Mouse (Mus musculus) midbrain, embryonic 13.5 days (tissue): Measurements from ENCODE around the gene Rptor. TPM values are rescaled to one million over a fixed set of nuclear protein-coding genes. Genes with fewer than 3 reads are reported as not detected.
"Not testable (repeated sequence)": the region's sequence is repeated elsewhere in the genome, so short reads cannot be mapped to it uniquely, and the experiment has no call there.

Experiments
- ATAC-seq: fragments of 200-750 bp; cut with Nextera tagmentation; 2 replicates; pipeline ENCODE4 v1.8.0; 2017; ENCODE audit warnings: mild to moderate bottlenecking, moderate TSS enrichment, moderate library complexity
- H3K27ac ChIP-seq: fragments of 300-500 bp; sonication (generic); 2 replicates; pipeline ENCODE4 v1.5.1; 2015; ENCODE audit warnings: inconsistent platforms, mild to moderate bottlenecking, moderate library complexity
- H3K27me3 ChIP-seq: fragments of 300-500 bp; sonication (generic); 2 replicates; pipeline ENCODE4 v1.6.1; 2015; ENCODE audit warnings: mild to moderate bottlenecking, inconsistent platforms
- H3K36me3 ChIP-seq: fragments of 300-500 bp; sonication (generic); 2 replicates; pipeline ENCODE4 v1.6.1; 2015; ENCODE audit warnings: mild to moderate bottlenecking, inconsistent platforms
- H3K4me1 ChIP-seq: fragments of 300-500 bp; sonication (generic); replicated peaks from 2 replicates; pipeline ENCODE4 v1.6.1; 2015; ENCODE audit warnings: inconsistent platforms
- H3K4me2 ChIP-seq: fragments of 300-500 bp; sonication (generic); replicated peaks from 2 replicates; pipeline ENCODE4 v1.6.1; 2015; ENCODE audit warnings: moderate library complexity, mild to moderate bottlenecking, inconsistent platforms
- H3K4me3 ChIP-seq: fragments of 300-500 bp; sonication (generic); replicated peaks from 2 replicates; pipeline ENCODE4 v1.5.1; 2015; ENCODE audit warnings: mild to moderate bottlenecking, inconsistent platforms
- H3K9ac ChIP-seq: fragments of 300-500 bp; sonication (generic); replicated peaks from 2 replicates; pipeline ENCODE4 v1.6.1; 2015; ENCODE audit warnings: mild to moderate bottlenecking, inconsistent platforms
- H3K9me3 ChIP-seq: fragments of 300-500 bp; sonication (generic); 2 replicates; pipeline ENCODE4 v1.6.1; 2016; ENCODE audit warnings: mild to moderate bottlenecking, inconsistent platforms
- WGBS: fragments of 180-500 bp; shearing (Covaris S2); methylation state at CpG from one replicate; pipeline ENCODE4 v1.1.7; 2015; 5-methylcytosine and 5-hydroxymethylcytosine counted together
- polyA plus RNA-seq: library from polyadenylated mRNA; unstranded; fragments of >200 nt; fragmentation: Nextera tagmentation; extraction: Ambion mirVana; gene quantifications from 2 replicates; pipeline ENCODE4 v1.2.1, GENCODE M21; 2015

Rptor gene
- polyA plus RNA-seq, 1 experiment from 2014 or later: 11.7 TPM

GRCm38 (mm10) chr11:119661479-119661878, 58.8 kb downstream of the Rptor start:
- not testable (repeated sequence) for H3K4me3 ChIP-seq, ATAC-seq, H3K27me3 ChIP-seq, H3K9me3 ChIP-seq, H3K27ac ChIP-seq, H3K4me2 ChIP-seq, H3K36me3 ChIP-seq, H3K9ac ChIP-seq
- WGBS: 51% methylated on average over 4 of the region's 4 CpGs
- peaks cover 18% of the 10 kb centered on the region for H3K4me1 ChIP-seq

GRCm38 (mm10) chr11:119663876-119664275, 61.2 kb downstream of the Rptor start:
- no peak for ATAC-seq
- Histone ChIP-seq H3K27ac (no peak overlapping the region), H3K4me3 (no peak overlapping the region), H3K36me3 (no peaks in the 10 kb centered on the region), H3K4me1 (peaks cover 26% of the 10 kb centered on the region), H3K9me3 (no peaks in the 10 kb centered on the region), H3K27me3 (no peaks in the 10 kb centered on the region), H3K4me2 (no peak overlapping the region), H3K9ac (no peak overlapping the region)
- WGBS: 97% methylated on average over 2 of the region's 2 CpGs

- Histone ChIP-seq H3K4me3 (no peak overlapping the region), H3K4me1 (peaks cover 26% of the 10 kb centered on the region), H3K9me3 (no peaks in the 10 kb centered on the region), H3K27ac (no peak overlapping the region), H3K36me3 (no peaks in the 10 kb centered on the region), H3K9ac (no peak overlapping the region), H3K4me2 (no peak overlapping the region), H3K27me3 (no peaks in the 10 kb centered on the region)
- ATAC-seq: no peak
- WGBS: 79% methylated on average over 10 of the region's 10 CpGs
Measured at GRCm38 (mm10) chr11:119664678-119665307, 62.1 kb downstream of the Rptor start.

- H3K4me1 ChIP-seq: peaks cover 26% of the 10 kb centered on the region
- ATAC-seq: no peak
Measured at GRCm38 (mm10) chr11:119665308-119665702, 62.6 kb downstream of the Rptor start.

GRCm38 (mm10) chr11:119666567-119667108, 63.9 kb downstream of the Rptor start:
- H3K4me3 ChIP-seq: no peak overlapping the region
- no peaks in the 10 kb centered on the region for H3K27me3 ChIP-seq
- H3K4me1 ChIP-seq: peaks cover 30% of the 10 kb centered on the region
- H3K36me3 ChIP-seq: no peaks in the 10 kb centered on the region
- H3K9ac ChIP-seq: no peak overlapping the region
- no peak for ATAC-seq
- 0 out of 2 replicates have a peak overlapping the region, but pooled peaks have one; percentile 31 for H3K27ac ChIP-seq
- H3K9me3 ChIP-seq: no peaks in the 10 kb centered on the region
- 19% methylated on average over 2 of the region's 2 CpGs for WGBS
- H3K4me2 ChIP-seq: no peak overlapping the region

More at GRCm38 (mm10) chr11:119665308-119665702, 62.6 kb downstream of the Rptor start:
- H3K27me3 ChIP-seq: no peaks in the 10 kb centered on the region
- H3K4me3 ChIP-seq: no peak overlapping the region
- H3K9ac ChIP-seq: no peak overlapping the region
- no peaks in the 10 kb centered on the region for H3K36me3 ChIP-seq
- no peak overlapping the region for H3K27ac ChIP-seq
- no peaks in the 10 kb centered on the region for H3K9me3 ChIP-seq
- WGBS: 93% methylated on average over 5 of the region's 5 CpGs
- no peak overlapping the region for H3K4me2 ChIP-seq

- no peaks in the 10 kb centered on the region for H3K27me3 ChIP-seq
- no peaks in the 10 kb centered on the region for H3K36me3 ChIP-seq
- 0 out of 2 replicates have a peak overlapping the region, but pooled peaks have one; percentile 47 for H3K27ac ChIP-seq
- no peak overlapping the region for H3K9ac ChIP-seq
- no peak overlapping the region for H3K4me3 ChIP-seq
- no peak overlapping the region for H3K4me2 ChIP-seq
- peaks cover 25% of the 10 kb centered on the region for H3K4me1 ChIP-seq
- no peak for ATAC-seq
- H3K9me3 ChIP-seq: no peaks in the 10 kb centered on the region
- WGBS: 81% methylated on average over 11 of the region's 11 CpGs
Measured at GRCm38 (mm10) chr11:119670690-119671666, 68.3 kb downstream of the Rptor start.

- no peak overlapping the region for H3K9ac ChIP-seq
- peaks cover 17% of the 10 kb centered on the region for H3K4me1 ChIP-seq
- no peak overlapping the region for H3K4me3 ChIP-seq
- H3K36me3 ChIP-seq: no peaks in the 10 kb centered on the region
- H3K9me3 ChIP-seq: no peaks in the 10 kb centered on the region
- no peaks in the 10 kb centered on the region for H3K27me3 ChIP-seq
- no peak for ATAC-seq
- WGBS: 38% methylated on average over 2 of the region's 2 CpGs
- no peak overlapping the region for H3K4me2 ChIP-seq
- no peak overlapping the region for H3K27ac ChIP-seq
Measured at GRCm38 (mm10) chr11:119672041-119672440, 69.3 kb downstream of the Rptor start.

GRCm38 (mm10) chr11:119672775-119673174, 70.1 kb downstream of the Rptor start:
- no peaks in the 10 kb centered on the region for H3K36me3 ChIP-seq
- no peak for ATAC-seq
- H3K4me3 ChIP-seq: no peak overlapping the region
- WGBS: 79% methylated on average over 4 of the region's 4 CpGs
- H3K4me1 ChIP-seq: peaks cover 17% of the 10 kb centered on the region
- H3K27me3 ChIP-seq: no peaks in the 10 kb centered on the region
- no peak overlapping the region for H3K27ac ChIP-seq
- no peak overlapping the region for H3K9ac ChIP-seq
- H3K9me3 ChIP-seq: no peaks in the 10 kb centered on the region
- H3K4me2 ChIP-seq: no peak overlapping the region

- H3K27ac ChIP-seq: no peak overlapping the region
Measured at GRCm38 (mm10) chr11:119674835-119675234, 72.1 kb downstream of the Rptor start.

GRCm38 (mm10) chr11:119675546-119675945, 72.8 kb downstream of the Rptor start:
- Histone ChIP-seq H3K36me3 (no peaks in the 10 kb centered on the region), H3K27ac (no peak overlapping the region), H3K27me3 (no peaks in the 10 kb centered on the region), H3K4me2 (no peak overlapping the region), H3K4me1 (peaks cover 12% of the 10 kb centered on the region; the same call in 1 of the 2 replicates), H3K9ac (no peak overlapping the region), H3K4me3 (no peak overlapping the region), H3K9me3 (no peaks in the 10 kb centered on the region)
- no peak for ATAC-seq
- 84% methylated on average over 6 of the region's 6 CpGs for WGBS

More at GRCm38 (mm10) chr11:119674835-119675234, 72.1 kb downstream of the Rptor start:
- no peak for ATAC-seq
- Histone ChIP-seq H3K4me3 (no peak overlapping the region), H3K27me3 (no peaks in the 10 kb centered on the region), H3K4me2 (no peak overlapping the region), H3K4me1 (peaks cover 12% of the 10 kb centered on the region; the same call in 1 of the 2 replicates), H3K9ac (no peak overlapping the region), H3K36me3 (no peaks in the 10 kb centered on the region), H3K9me3 (no peaks in the 10 kb centered on the region)
- WGBS: 77% methylated on average over 4 of the region's 4 CpGs

GRCm38 (mm10) chr11:119676751-119677411, 74.2 kb downstream of the Rptor start:
- no peak for ATAC-seq
- Histone ChIP-seq H3K27me3 (no peaks in the 10 kb centered on the region), H3K4me1 (peaks cover 13% of the 10 kb centered on the region; the same call in 1 of the 2 replicates), H3K9me3 (no peaks in the 10 kb centered on the region), H3K9ac (no peak overlapping the region), H3K4me3 (no peak overlapping the region), H3K4me2 (no peak overlapping the region), H3K27ac (no peak overlapping the region), H3K36me3 (no peaks in the 10 kb centered on the region)
- 83% methylated on average over 7 of the region's 7 CpGs for WGBS
